Mouse (Mus musculus): ENCODE data around the gene Olfr1229.

Gene Olfr1229

GRCm38 (mm10) chr2:89287914-89288313, at the start of gene Olfr1229:
Olfr1229 (minus strand) TSS chr2:89288014.
- no peak for DNase-seq

- no peak for DNase-seq
Observed at GRCm38 (mm10) chr2:89329575-89329974, 41.8 kb upstream of the Olfr1229 start, which contains the start of gene Olfr1232. Olfr1232 (minus strand) TSS chr2:89329675.

DNA sequence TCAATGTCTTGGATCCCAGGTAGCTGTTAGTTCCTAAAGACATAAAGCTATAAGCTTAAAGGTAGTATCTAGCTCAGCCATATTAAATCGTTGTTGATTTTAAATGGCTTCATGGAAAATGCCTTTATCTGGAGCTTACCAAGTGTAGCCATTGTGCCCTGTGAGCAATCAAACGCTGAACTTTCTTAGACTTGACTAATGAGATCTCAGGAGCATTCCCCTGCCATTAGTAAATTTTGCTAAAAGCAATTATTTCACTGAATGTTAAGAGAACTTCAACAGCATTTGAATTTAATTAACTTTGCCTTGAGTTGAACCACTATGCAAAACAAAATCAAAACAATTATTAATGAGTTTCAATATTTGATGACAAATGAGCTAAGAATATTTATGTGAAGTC, 19.2 kb upstream of the Olfr1229 start, which contains the start of gene Olfr1231:
TSS of gene Olfr1231 (minus strand) at position 101 of the 400 bp plus-strand sequence.
- DNase-seq = no peak

DNA sequence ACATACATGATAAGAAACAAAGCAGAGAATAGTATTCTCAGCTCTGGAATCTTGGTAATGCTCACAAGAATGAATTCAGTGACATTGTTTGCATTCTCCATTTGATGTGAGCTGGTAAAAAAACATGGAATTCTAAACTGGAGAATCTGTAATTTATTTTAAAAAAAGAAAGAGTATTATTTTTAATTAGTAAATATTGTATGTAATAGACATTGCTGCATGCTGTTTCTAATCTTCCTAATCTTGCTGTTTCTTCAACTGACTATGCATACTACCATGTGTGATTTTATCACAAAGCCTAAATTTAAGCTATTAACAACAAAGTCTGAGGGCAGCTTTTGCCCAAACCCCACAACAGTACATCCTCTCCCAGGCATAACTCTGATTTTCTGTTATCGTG, 9.4 kb upstream of the Olfr1229 start, which contains the start of gene Olfr1230:
TSS of gene Olfr1230 (minus strand) at position 101 of the 400 bp plus-strand sequence.
- DNase-seq = no peak

GRCm38 (mm10) chr2:89253962-89254361, 33.9 kb downstream of the Olfr1229 start, which contains the start of gene Olfr1228:
Olfr1228 (minus strand) TSS chr2:89254062.
- no peak for DNase-seq
